Mouse (Mus musculus): Measurements from ENCODE around the gene Mertk.

GRCm38 (mm10) chr2:128784814-128785213 lies 86.1 kb downstream of the Mertk start:
- no peak for TF ChIP-seq POLR2A (IDR thresholded peaks at IDR 0.05; ENCODE audit: low read depth, low read length)
- TF ChIP-seq CTCF (IDR thresholded peaks at IDR 0.05; ENCODE audit: borderline replicate concordance, insufficient read depth, low read length): no peak

All from embryonic fibroblast, embryonic 13.5 days (primary cell).